Mouse (Mus musculus) midbrain, embryonic 11.5 days (tissue): ENCODE measurements around the gene 1700088E04Rik. TPM values are rescaled to one million over a fixed set of nuclear protein-coding genes. Genes with fewer than 3 reads are reported as not detected.

ENCODE experiments used
- ATAC-seq: fragments of 200-750 bp; cut with Nextera tagmentation; 2 replicates; pipeline ENCODE4 v1.8.0; 2017; ENCODE audit warnings: moderate TSS enrichment, moderate library complexity; ENCODE audit not compliant: low FRiP score
- DNase-seq: peaks from one replicate; pipeline ENCODE4 v3.0.0; 2015; ENCODE audit warnings: low spot score; ENCODE audit errors: missing footprints
- H3K27ac ChIP-seq: fragments of 300-500 bp; sonication (generic); 2 replicates; pipeline ENCODE4 v1.5.1; 2014; ENCODE audit warnings: low read depth, low read length
- H3K27me3 ChIP-seq: fragments of 300-500 bp; sonication (generic); 2 replicates; pipeline ENCODE4 v1.6.1; 2014; ENCODE audit warnings: mild to moderate bottlenecking, low read length, moderate library complexity, mixed read lengths; ENCODE audit not compliant: control insufficient read depth, insufficient read depth
- H3K36me3 ChIP-seq: fragments of 300-500 bp; sonication (generic); 2 replicates; pipeline ENCODE4 v1.6.1; 2014; ENCODE audit warnings: mild to moderate bottlenecking, low read length, moderate library complexity, mixed read lengths; ENCODE audit not compliant: control insufficient read depth, insufficient read depth
- H3K4me1 ChIP-seq: fragments of 300-500 bp; sonication (generic); 2 replicates; pipeline ENCODE4 v1.6.1; 2014; ENCODE audit warnings: low read length; ENCODE audit not compliant: control insufficient read depth, insufficient read depth
- H3K4me2 ChIP-seq: fragments of 300-500 bp; sonication (generic); 2 replicates; pipeline ENCODE4 v1.6.1; 2014; ENCODE audit warnings: mild to moderate bottlenecking, moderate library complexity
- H3K4me3 ChIP-seq: fragments of 300-500 bp; sonication (generic); 2 replicates; pipeline ENCODE4 v1.5.1; 2014; ENCODE audit warnings: low read depth, low read length
- H3K9ac ChIP-seq: fragments of 300-500 bp; sonication (generic); 2 replicates; pipeline ENCODE4 v1.6.1; 2014; ENCODE audit warnings: low read length
- H3K9me3 ChIP-seq: fragments of 300-500 bp; sonication (generic); 2 replicates; pipeline ENCODE4 v1.6.1; 2016; ENCODE audit warnings: low read length; ENCODE audit not compliant: control insufficient read depth
- WGBS: fragments of 180-500 bp; shearing (Covaris S2); extraction: QIAGEN DNeasy Blood & Tissue Kit; methylation state at CpG from one replicate; pipeline ENCODE4 v1.1.7; 2014; 5-methylcytosine and 5-hydroxymethylcytosine counted together
- polyA plus RNA-seq: library from polyadenylated mRNA; unstranded; fragments of >200 nt; fragmentation: Nextera tagmentation; extraction: Ambion mirVana; gene quantifications from 2 replicates; pipeline ENCODE4 v1.2.1, GENCODE M21; 2014

The 1700088E04Rik gene
- polyA plus RNA-seq, 1 experiment from 2014 or later = 9.5 TPM

DNA sequence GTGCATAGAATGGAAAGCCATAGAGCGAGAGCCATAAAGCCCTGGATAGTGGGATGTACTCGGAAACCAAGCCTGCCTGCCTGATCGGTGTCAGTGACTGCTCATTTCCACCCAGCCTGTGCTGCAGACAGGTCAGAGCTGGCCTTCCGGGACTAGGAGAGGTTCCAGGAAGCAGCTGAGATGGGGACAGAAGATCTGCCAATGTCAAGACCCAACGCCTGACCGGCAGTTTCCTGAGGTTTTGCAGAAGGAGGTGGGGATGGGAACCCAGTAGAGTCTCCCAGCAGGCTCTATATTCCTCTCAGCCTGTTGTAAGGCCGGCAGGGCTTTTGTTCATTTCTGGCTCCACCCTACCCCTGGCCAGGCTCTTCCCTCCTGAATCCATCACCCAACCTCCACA lies 42.2 kb downstream of the 1700088E04Rik start:
- H3K36me3 ChIP-seq = peaks cover 6% of the 10 kb centered on the region; the same call in 1 of the 2 replicates
- no peak overlapping the region for H3K4me2 ChIP-seq
- no peak overlapping the region for H3K4me3 ChIP-seq
- WGBS = 58% methylated on average over 7 of the region's 7 CpGs
- no peaks in the 10 kb centered on the region for H3K9me3 ChIP-seq
- H3K9ac ChIP-seq = no peak overlapping the region
- no peaks in the 10 kb centered on the region for H3K27me3 ChIP-seq
- DNase-seq = no peak
- H3K27ac ChIP-seq = no peak overlapping the region
- no peaks in the 10 kb centered on the region for H3K4me1 ChIP-seq
- no peak for ATAC-seq

GRCm38 (mm10) chr15:79098220-79098619 lies 42.8 kb downstream of the 1700088E04Rik start:
- H3K27ac ChIP-seq = no peak overlapping the region
- WGBS = 71% methylated on average over 5 of the region's 5 CpGs
- no peak for DNase-seq

DNA sequence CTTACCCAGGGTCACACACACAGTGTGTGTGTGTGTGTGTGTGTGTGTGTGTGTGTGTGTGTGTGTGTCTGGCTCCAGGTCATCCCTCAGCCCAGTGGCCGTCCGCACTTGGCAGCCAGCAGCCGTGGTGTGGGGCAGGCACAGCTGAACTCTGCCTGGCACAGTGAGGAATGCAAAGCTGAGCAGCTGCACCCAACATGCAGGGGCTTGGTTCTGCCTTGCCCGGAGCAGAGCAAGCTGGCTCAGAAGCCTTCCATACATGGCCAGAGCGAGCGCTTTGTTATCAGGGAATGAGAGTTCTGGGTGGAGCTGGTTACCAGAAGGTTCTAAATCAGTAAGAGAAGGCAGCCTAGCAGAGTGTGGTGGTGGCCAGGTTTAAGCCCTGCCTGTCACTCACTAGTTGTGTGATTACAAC lies 43.4 kb downstream of the 1700088E04Rik start:
- Histone ChIP-seq H3K27ac (no peak overlapping the region), H3K4me3 (no peak overlapping the region), H3K9ac (no peak overlapping the region)

More at GRCm38 (mm10) chr15:79098220-79098619, 42.8 kb downstream of the 1700088E04Rik start:
- Histone ChIP-seq H3K9ac (no peak overlapping the region), H3K4me1 (no peaks in the 10 kb centered on the region), H3K9me3 (no peaks in the 10 kb centered on the region), H3K36me3 (peaks cover 12% of the 10 kb centered on the region; the same call in 1 of the 2 replicates), H3K27me3 (no peaks in the 10 kb centered on the region), H3K4me2 (no peak overlapping the region), H3K4me3 (no peak overlapping the region)
- ATAC-seq = no peak

GRCm38 (mm10) chr15:79097135-79097534 lies 43.9 kb downstream of the 1700088E04Rik start:
- Histone ChIP-seq H3K4me2 (no peak overlapping the region), H3K9ac (no peak overlapping the region), H3K9me3 (no peaks in the 10 kb centered on the region), H3K36me3 (peaks cover 15% of the 10 kb centered on the region; the same call in 1 of the 2 replicates), H3K27ac (no peak overlapping the region), H3K4me3 (no peak overlapping the region), H3K27me3 (no peaks in the 10 kb centered on the region), H3K4me1 (no peaks in the 10 kb centered on the region)
- ATAC-seq (no peak), DNase-seq (no peak)
- 45% methylated on average over 2 of the region's 2 CpGs for WGBS

More for the DNA sequence above, 43.4 kb downstream of the 1700088E04Rik start:
- Histone ChIP-seq H3K4me1 (no peaks in the 10 kb centered on the region), H3K27me3 (no peaks in the 10 kb centered on the region), H3K9me3 (no peaks in the 10 kb centered on the region), H3K36me3 (peaks cover 12% of the 10 kb centered on the region; the same call in 1 of the 2 replicates), H3K4me2 (no peak overlapping the region)
- no peak for ATAC-seq
- WGBS = 65% methylated on average over 6 of the region's 6 CpGs
- no peak for DNase-seq

DNA sequence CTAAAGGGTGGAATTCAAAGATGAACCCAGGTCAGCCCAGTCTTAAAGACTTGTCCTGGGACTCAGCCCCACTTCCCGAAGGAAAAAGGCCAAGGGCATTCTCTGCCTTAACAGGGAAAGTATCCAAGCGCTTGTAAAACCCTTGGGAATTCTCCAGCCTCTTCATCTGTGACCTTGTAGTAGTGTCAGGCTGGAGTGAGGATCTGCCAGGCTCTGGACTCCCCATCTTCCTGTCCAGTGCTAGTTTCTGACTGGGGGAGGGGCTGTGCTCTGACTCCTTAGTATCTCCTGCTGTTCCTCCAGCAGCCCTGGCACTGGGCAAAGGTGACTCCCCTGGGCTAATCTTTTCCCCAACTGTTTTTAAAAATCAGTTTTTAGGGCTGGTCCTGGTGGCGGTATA lies 44.5 kb downstream of the 1700088E04Rik start:
- DNase-seq (no peak), ATAC-seq (no peak)
- 75% methylated on average over 3 of the region's 3 CpGs for WGBS
- H3K27me3 ChIP-seq = no peaks in the 10 kb centered on the region
- H3K4me2 ChIP-seq = no peak overlapping the region
- no peak overlapping the region for H3K27ac ChIP-seq
- H3K36me3 ChIP-seq = peaks cover 16% of the 10 kb centered on the region; the same call in 1 of the 2 replicates
- H3K9ac ChIP-seq = no peak overlapping the region
- H3K4me1 ChIP-seq = no peaks in the 10 kb centered on the region
- no peak overlapping the region for H3K4me3 ChIP-seq
- H3K9me3 ChIP-seq = no peaks in the 10 kb centered on the region

GRCm38 (mm10) chr15:79095483-79095882 lies 45.6 kb downstream of the 1700088E04Rik start:
- Histone ChIP-seq H3K4me2 (no peak overlapping the region), H3K4me1 (no peaks in the 10 kb centered on the region), H3K9me3 (no peaks in the 10 kb centered on the region), H3K27me3 (no peaks in the 10 kb centered on the region), H3K36me3 (peaks cover 22% of the 10 kb centered on the region; the same call in 1 of the 2 replicates), H3K9ac (no peak overlapping the region), H3K4me3 (no peak overlapping the region), H3K27ac (no peak overlapping the region)
- 89% methylated on average over 5 of the region's 5 CpGs for WGBS
- ATAC-seq (no peak), DNase-seq (no peak)

DNA sequence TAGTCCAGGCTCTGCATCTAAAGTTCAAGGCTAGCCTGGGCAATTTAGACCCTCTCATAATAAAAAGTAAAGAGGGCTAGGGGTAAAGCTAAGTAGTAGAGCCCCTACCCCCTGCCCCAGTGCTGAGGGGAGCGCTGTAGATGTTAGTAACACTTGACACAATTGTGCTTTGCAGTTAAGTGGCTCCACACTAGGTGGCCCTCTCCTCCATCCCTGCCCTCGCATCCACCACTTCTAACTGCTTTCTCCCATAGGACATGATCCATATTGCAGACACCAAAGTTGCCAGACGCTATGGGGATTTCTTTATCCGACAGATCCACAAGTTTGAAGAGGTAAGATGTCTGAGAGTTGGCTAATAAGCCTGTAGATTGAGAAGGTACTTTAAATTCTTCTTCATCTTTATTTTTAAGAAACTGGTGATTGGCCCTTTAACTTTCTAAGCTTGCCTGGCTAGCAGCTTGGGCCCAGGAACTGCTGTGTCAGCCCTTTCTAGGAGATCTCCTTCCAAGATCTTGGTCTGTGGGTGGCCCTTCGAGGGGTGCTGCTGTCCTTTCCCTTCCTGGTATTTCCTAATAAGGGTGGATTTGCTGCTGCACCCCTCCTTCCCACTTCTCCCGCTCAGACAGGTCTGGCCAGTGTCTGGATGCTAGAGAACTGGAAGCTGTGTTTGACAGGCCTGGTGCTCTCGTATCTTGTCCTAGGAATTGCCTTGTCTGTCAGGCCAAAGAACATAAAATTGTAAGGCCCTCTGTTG lies 47.8 kb downstream of the 1700088E04Rik start:
- Histone ChIP-seq H3K4me2 (no peak overlapping the region), H3K4me3 (no peak overlapping the region), H3K9ac (no peak overlapping the region), H3K36me3 (peaks cover 31% of the 10 kb centered on the region), H3K27me3 (no peaks in the 10 kb centered on the region), H3K27ac (no peak overlapping the region), H3K4me1 (no peaks in the 10 kb centered on the region), H3K9me3 (no peaks in the 10 kb centered on the region)
- WGBS = 78% methylated on average over 7 of the region's 7 CpGs
- DNase-seq = peak; percentile 14
- no peak for ATAC-seq

- Histone ChIP-seq H3K4me2 (no peak overlapping the region), H3K27ac (no peak overlapping the region), H3K9ac (no peak overlapping the region), H3K27me3 (no peaks in the 10 kb centered on the region), H3K4me1 (no peaks in the 10 kb centered on the region), H3K36me3 (peaks cover 36% of the 10 kb centered on the region), H3K9me3 (no peaks in the 10 kb centered on the region), H3K4me3 (no peak overlapping the region)
- no peak for DNase-seq
- ATAC-seq = no peak
- 95% methylated on average over 6 of the region's 6 CpGs for WGBS
Observed at GRCm38 (mm10) chr15:79092284-79092683, 48.8 kb downstream of the 1700088E04Rik start.

GRCm38 (mm10) chr15:79079567-79079966 lies 61.5 kb downstream of the 1700088E04Rik start:
- H3K4me1 ChIP-seq = peaks cover 7% of the 10 kb centered on the region
- peaks cover 55% of the 10 kb centered on the region for H3K36me3 ChIP-seq
- no peaks in the 10 kb centered on the region for H3K9me3 ChIP-seq
- no peak for ATAC-seq
- no peak overlapping the region for H3K27ac ChIP-seq
- WGBS = 97% methylated on average over 7 of the region's 7 CpGs
- no peak overlapping the region for H3K4me2 ChIP-seq
- H3K9ac ChIP-seq = no peak overlapping the region
- peak; percentile 60 for DNase-seq
- no peak overlapping the region for H3K4me3 ChIP-seq
- H3K27me3 ChIP-seq = no peaks in the 10 kb centered on the region
